Mouse (Mus musculus): Measurements from ENCODE around the gene Exoc5. TPM values are rescaled to one million over a fixed set of nuclear protein-coding genes. Genes with fewer than 3 reads are reported as not detected.

Exoc5 gene
- polyA plus RNA-seq, 1 experiment = 21.8 TPM

- Histone ChIP-seq H3K4me1 (ENCODE audit: control insufficient read depth, insufficient read depth, low read length) (no peaks in the 10 kb centered on the region), H3K4me3 (replicated peaks; ENCODE audit: control insufficient read depth, low read depth, low read length) (no peak overlapping the region), H3K27ac (ENCODE audit: control insufficient read depth, insufficient read depth, low read depth, low read length, poor library complexity) (no peak overlapping the region)
- no peak for TF ChIP-seq CTCF (IDR thresholded peaks at IDR 0.05; ENCODE audit: control insufficient read depth, insufficient read depth, low read length)
- no peak for TF ChIP-seq POLR2A (IDR thresholded peaks at IDR 0.05; ENCODE audit: borderline replicate concordance, control insufficient read depth, low read depth, low read length)
- WGBS = 77% methylated on average over 3 of the region's 3 CpGs
Measured at GRCm38 (mm10) chr14:48992070-48992580, 74.3 kb downstream of the Exoc5 start.

- no peak overlapping the region for H3K27ac ChIP-seq (ENCODE audit: control insufficient read depth, insufficient read depth, low read depth, low read length, poor library complexity)
- TF ChIP-seq POLR2A (IDR thresholded peaks at IDR 0.05; ENCODE audit: borderline replicate concordance, control insufficient read depth, low read depth, low read length) = no peak
- TF ChIP-seq CTCF (IDR thresholded peaks at IDR 0.05; ENCODE audit: control insufficient read depth, insufficient read depth, low read length) = no peak
- WGBS = 15% methylated on average over 7 of the region's 7 CpGs
- H3K4me3 ChIP-seq (replicated peaks; ENCODE audit: control insufficient read depth, low read depth, low read length) = no peak overlapping the region
- no peaks in the 10 kb centered on the region for H3K4me1 ChIP-seq (ENCODE audit: control insufficient read depth, insufficient read depth, low read length)
Measured at GRCm38 (mm10) chr14:48991144-48991522, 75.3 kb downstream of the Exoc5 start.

- H3K4me1 ChIP-seq (ENCODE audit: control insufficient read depth, insufficient read depth, low read length) = no peaks in the 10 kb centered on the region
- no peak overlapping the region for H3K4me3 ChIP-seq (replicated peaks; ENCODE audit: control insufficient read depth, low read depth, low read length)
- H3K27ac ChIP-seq (ENCODE audit: control insufficient read depth, insufficient read depth, low read depth, low read length, poor library complexity) = no peak overlapping the region
- no peak for TF ChIP-seq CTCF (IDR thresholded peaks at IDR 0.05; ENCODE audit: control insufficient read depth, insufficient read depth, low read length)
- TF ChIP-seq POLR2A (IDR thresholded peaks at IDR 0.05; ENCODE audit: borderline replicate concordance, control insufficient read depth, low read depth, low read length) = no peak
- 18% methylated on average over 17 of the region's 17 CpGs for WGBS
Measured at GRCm38 (mm10) chr14:48990471-48991143, 75.8 kb downstream of the Exoc5 start.

GRCm38 (mm10) chr14:48989831-48990230 is 76.6 kb downstream of the Exoc5 start:
- 80% methylated on average over 8 of the region's 8 CpGs for WGBS
- no peak for TF ChIP-seq POLR2A (IDR thresholded peaks at IDR 0.05; ENCODE audit: borderline replicate concordance, control insufficient read depth, low read depth, low read length)
- TF ChIP-seq CTCF (IDR thresholded peaks at IDR 0.05; ENCODE audit: control insufficient read depth, insufficient read depth, low read length) = no peak
- Histone ChIP-seq H3K4me3 (replicated peaks; ENCODE audit: control insufficient read depth, low read depth, low read length) (no peak overlapping the region), H3K4me1 (ENCODE audit: control insufficient read depth, insufficient read depth, low read length) (no peaks in the 10 kb centered on the region), H3K27ac (ENCODE audit: control insufficient read depth, insufficient read depth, low read depth, low read length, poor library complexity) (no peak overlapping the region)

GRCm38 (mm10) chr14:48986231-48986630 is 80.2 kb downstream of the Exoc5 start:
- Histone ChIP-seq H3K4me1 (ENCODE audit: control insufficient read depth, insufficient read depth, low read length) (no peaks in the 10 kb centered on the region), H3K4me3 (replicated peaks; ENCODE audit: control insufficient read depth, low read depth, low read length) (no peak overlapping the region), H3K27ac (ENCODE audit: control insufficient read depth, insufficient read depth, low read depth, low read length, poor library complexity) (no peak overlapping the region)
- WGBS = 43% methylated on average over 8 of the region's 8 CpGs
- TF ChIP-seq POLR2A (IDR thresholded peaks at IDR 0.05; ENCODE audit: borderline replicate concordance, control insufficient read depth, low read depth, low read length) (no peak), CTCF (IDR thresholded peaks at IDR 0.05; ENCODE audit: control insufficient read depth, insufficient read depth, low read length) (no peak)

- Histone ChIP-seq H3K4me3 (replicated peaks; ENCODE audit: control insufficient read depth, low read depth, low read length) (no peak overlapping the region), H3K4me1 (ENCODE audit: control insufficient read depth, insufficient read depth, low read length) (no peaks in the 10 kb centered on the region), H3K27ac (ENCODE audit: control insufficient read depth, insufficient read depth, low read depth, low read length, poor library complexity) (no peak overlapping the region)
- 66% methylated on average over 10 of the region's 10 CpGs for WGBS
- TF ChIP-seq POLR2A (IDR thresholded peaks at IDR 0.05; ENCODE audit: borderline replicate concordance, control insufficient read depth, low read depth, low read length) = no peak
- peak; percentile 26; the same call in 1 of the 2 replicates for TF ChIP-seq CTCF (IDR thresholded peaks at IDR 0.05; ENCODE audit: control insufficient read depth, insufficient read depth, low read length)
Measured at GRCm38 (mm10) chr14:48985673-48986072, 80.8 kb downstream of the Exoc5 start.

GRCm38 (mm10) chr14:48978971-48979388 is 87.5 kb downstream of the Exoc5 start:
- Histone ChIP-seq H3K27ac (ENCODE audit: control insufficient read depth, insufficient read depth, low read depth, low read length, poor library complexity) (no peak overlapping the region), H3K4me1 (ENCODE audit: control insufficient read depth, insufficient read depth, low read length) (no peaks in the 10 kb centered on the region), H3K4me3 (replicated peaks; ENCODE audit: control insufficient read depth, low read depth, low read length) (no peak overlapping the region)
- TF ChIP-seq POLR2A (IDR thresholded peaks at IDR 0.05; ENCODE audit: borderline replicate concordance, control insufficient read depth, low read depth, low read length) (no peak), CTCF (IDR thresholded peaks at IDR 0.05; ENCODE audit: control insufficient read depth, insufficient read depth, low read length) (no peak)
- 75% methylated on average over 3 of the region's 3 CpGs for WGBS

GRCm38 (mm10) chr14:48971546-48971945 is 94.9 kb downstream of the Exoc5 start:
- 84% methylated on average over 2 of the region's 2 CpGs for WGBS
- Histone ChIP-seq H3K27ac (ENCODE audit: control insufficient read depth, insufficient read depth, low read depth, low read length, poor library complexity) (no peak overlapping the region), H3K4me1 (ENCODE audit: control insufficient read depth, insufficient read depth, low read length) (no peaks in the 10 kb centered on the region), H3K4me3 (replicated peaks; ENCODE audit: control insufficient read depth, low read depth, low read length) (no peak overlapping the region)
- no peak for TF ChIP-seq POLR2A (IDR thresholded peaks at IDR 0.05; ENCODE audit: borderline replicate concordance, control insufficient read depth, low read depth, low read length)
- TF ChIP-seq CTCF (IDR thresholded peaks at IDR 0.05; ENCODE audit: control insufficient read depth, insufficient read depth, low read length) = no peak

Data from bone marrow, adult 2 months (tissue).